Mouse (Mus musculus) liver, embryonic 11.5 days (tissue): ENCODE results near the gene Herc6. TPM values are rescaled to one million over a fixed set of nuclear protein-coding genes. Genes with fewer than 3 reads are reported as not detected.
A peak's percentile ranks its signal among the peaks of the same experiment; 100 is the strongest.

Source experiments
- ATAC-seq: fragments of 200-750 bp; cut with Nextera tagmentation; replicated peaks from 2 replicates; pipeline ENCODE4 v1.8.0; 2017; ENCODE audit warnings: moderate number of reproducible peaks, mild to moderate bottlenecking, moderate TSS enrichment, moderate library complexity; ENCODE audit not compliant: low FRiP score
- DNase-seq: peaks from one replicate; pipeline ENCODE4 v3.0.0-alpha.2; 2017; ENCODE audit warnings: low spot score
- H3K27ac ChIP-seq: fragments of 300-500 bp; sonication (generic); 2 replicates; pipeline ENCODE4 v1.5.1; 2014; ENCODE audit warnings: mild to moderate bottlenecking, low read depth, low read length, control low read depth
- H3K27me3 ChIP-seq: fragments of 300-500 bp; sonication (generic); replicated peaks from 2 replicates; pipeline ENCODE4 v1.6.1; 2014; ENCODE audit warnings: low read length, mixed read lengths; ENCODE audit not compliant: control insufficient read depth, insufficient read depth
- H3K36me3 ChIP-seq: fragments of 300-500 bp; sonication (generic); 2 replicates; pipeline ENCODE4 v1.6.1; 2014; ENCODE audit warnings: mild to moderate bottlenecking, low read length, moderate library complexity, mixed read lengths; ENCODE audit not compliant: control insufficient read depth, insufficient read depth
- H3K4me1 ChIP-seq: fragments of 300-500 bp; sonication (generic); replicated peaks from 2 replicates; pipeline ENCODE4 v1.6.1; 2014; ENCODE audit warnings: low read length, mixed read lengths; ENCODE audit not compliant: control insufficient read depth, insufficient read depth
- H3K4me2 ChIP-seq: fragments of 300-500 bp; sonication (generic); 2 replicates; pipeline ENCODE4 v1.6.1; 2014; ENCODE audit warnings: mild to moderate bottlenecking, control low read depth, moderate library complexity
- H3K4me3 ChIP-seq: fragments of 300-500 bp; sonication (generic); 2 replicates; pipeline ENCODE4 v1.5.1; 2014; ENCODE audit warnings: low read depth, low read length, control low read depth
- H3K9ac ChIP-seq: fragments of 300-500 bp; sonication (generic); 2 replicates; pipeline ENCODE4 v1.6.1; 2014; ENCODE audit warnings: low read depth, low read length, control low read depth
- H3K9me3 ChIP-seq: fragments of 300-500 bp; sonication (generic); 2 replicates; pipeline ENCODE4 v1.6.1; 2016; ENCODE audit warnings: low read length, inconsistent platforms, mixed read lengths; ENCODE audit not compliant: control insufficient read depth
- WGBS: fragments of 180-500 bp; shearing (Covaris S2); extraction: QIAGEN DNeasy Blood & Tissue Kit; methylation state at CpG from one replicate; pipeline ENCODE4 v1.1.7; 2014; 5-methylcytosine and 5-hydroxymethylcytosine counted together
- polyA plus RNA-seq: library from polyadenylated mRNA; unstranded; fragments of >200 nt; fragmentation: Nextera tagmentation; extraction: Ambion mirVana; gene quantifications from 2 replicates; pipeline ENCODE4 v1.2.1, GENCODE M21; 2014

Herc6 gene
- polyA plus RNA-seq, 1 experiment from 2014 or later, result 4.6 TPM

- H3K4me2 ChIP-seq, result no peak overlapping the region
- H3K4me3 ChIP-seq, result no peak overlapping the region
- H3K36me3 ChIP-seq, result no peaks in the 10 kb centered on the region
- H3K9ac ChIP-seq, result no peak overlapping the region
- H3K9me3 ChIP-seq, result no peaks in the 10 kb centered on the region
- no peak overlapping the region for H3K27ac ChIP-seq
- ATAC-seq (no peak), DNase-seq (no peak)
- H3K4me1 ChIP-seq, result no peaks in the 10 kb centered on the region
- H3K27me3 ChIP-seq, result no peaks in the 10 kb centered on the region
- WGBS, result 47% methylated on average over 2 of the region's 2 CpGs
Measured at GRCm38 (mm10) chr6:57609631-57610030, 28.8 kb downstream of the Herc6 start.

- Histone ChIP-seq H3K4me2 (no peak overlapping the region), H3K36me3 (no peaks in the 10 kb centered on the region; the same call in 1 of the 2 replicates), H3K4me3 (no peak overlapping the region), H3K27ac (no peak overlapping the region), H3K9ac (no peak overlapping the region), H3K27me3 (no peaks in the 10 kb centered on the region), H3K4me1 (no peaks in the 10 kb centered on the region), H3K9me3 (no peaks in the 10 kb centered on the region)
- DNase-seq (no peak), ATAC-seq (no peak)
- 91% methylated on average over 2 of the region's 2 CpGs for WGBS
Measured at GRCm38 (mm10) chr6:57615788-57616187, 35.0 kb downstream of the Herc6 start.

DNA sequence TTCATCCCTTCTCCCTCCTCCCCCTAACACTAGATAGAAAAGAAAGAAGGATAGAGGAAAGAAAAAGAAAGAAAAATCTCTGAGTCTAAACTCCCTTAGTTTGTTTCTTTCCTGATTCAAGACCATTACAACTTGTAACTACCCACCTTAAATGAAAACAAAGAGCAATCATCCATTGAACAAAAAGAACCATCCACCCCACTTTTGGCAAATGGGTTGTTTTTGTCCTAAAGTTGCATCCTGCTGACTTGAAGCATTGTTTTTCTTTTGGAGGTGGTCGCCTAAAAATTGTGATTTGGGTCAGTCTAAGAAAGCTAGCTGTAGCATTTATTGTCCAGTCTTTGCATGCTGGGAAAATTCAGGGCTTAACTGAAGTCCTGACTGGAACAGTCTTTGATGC is 58.7 kb downstream of the Herc6 start:
- 65% methylated on average over 1 of the region's 1 CpGs for WGBS

DNA sequence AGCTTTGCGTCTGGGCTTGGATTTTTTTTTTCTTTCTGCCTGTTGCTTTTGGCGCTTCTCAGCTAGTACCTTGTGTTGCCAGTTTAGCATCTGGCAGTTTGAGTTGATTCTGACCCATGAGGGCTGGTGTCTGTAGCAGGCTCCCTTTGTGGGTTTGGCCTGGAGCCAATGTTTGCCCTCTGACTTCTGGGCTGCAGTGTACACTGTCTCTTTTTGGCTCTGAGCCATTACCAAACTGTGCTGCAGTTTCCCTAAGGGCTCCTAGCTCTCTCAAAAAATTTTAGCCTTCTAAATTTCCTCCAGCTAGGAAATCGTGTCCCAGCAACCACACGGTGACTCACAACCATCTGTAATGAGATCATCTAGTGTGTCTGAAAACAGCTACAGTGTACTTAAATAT is 61.0 kb downstream of the Herc6 start:
- no peak overlapping the region for H3K4me3 ChIP-seq
- no peaks in the 10 kb centered on the region for H3K36me3 ChIP-seq
- H3K4me2 ChIP-seq, result no peak overlapping the region
- H3K9ac ChIP-seq, result no peak overlapping the region
- DNase-seq (peak; percentile 34), ATAC-seq (peak; percentile 70)
- no peaks in the 10 kb centered on the region for H3K4me1 ChIP-seq
- no peaks in the 10 kb centered on the region for H3K9me3 ChIP-seq
- WGBS, result 75% methylated on average over 4 of the region's 4 CpGs
- no peaks in the 10 kb centered on the region for H3K27me3 ChIP-seq
- H3K27ac ChIP-seq, result no peak overlapping the region

More for the DNA sequence above, 58.7 kb downstream of the Herc6 start:
- Histone ChIP-seq H3K4me1 (no peaks in the 10 kb centered on the region), H3K27me3 (no peaks in the 10 kb centered on the region), H3K36me3 (no peaks in the 10 kb centered on the region), H3K9me3 (no peaks in the 10 kb centered on the region), H3K4me3 (no peak overlapping the region), H3K27ac (no peak overlapping the region), H3K9ac (no peak overlapping the region), H3K4me2 (no peak overlapping the region)
- ATAC-seq, result no peak
- no peak for DNase-seq

DNA sequence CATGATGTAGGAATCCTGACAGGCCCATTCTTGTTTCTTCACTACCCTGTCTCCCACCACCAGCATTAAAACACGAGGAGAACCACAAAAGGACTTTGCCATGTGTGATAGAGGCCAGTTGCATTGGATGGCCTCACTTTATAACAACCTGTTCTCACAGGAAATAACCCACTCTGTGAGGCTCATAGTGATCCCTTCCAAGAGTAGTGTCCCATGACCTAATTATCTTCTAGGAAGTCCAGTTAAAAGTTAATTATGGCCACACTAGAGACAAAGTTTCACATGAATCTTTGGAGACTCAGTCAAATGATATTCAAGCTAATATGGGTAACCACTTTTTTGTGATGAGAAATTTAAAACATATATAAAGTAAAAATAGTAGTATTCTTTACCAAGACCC is 66.5 kb downstream of the Herc6 start:
- Histone ChIP-seq H3K27ac (no peak overlapping the region), H3K36me3 (no peaks in the 10 kb centered on the region), H3K4me2 (no peak overlapping the region), H3K27me3 (no peaks in the 10 kb centered on the region), H3K4me1 (no peaks in the 10 kb centered on the region), H3K9me3 (no peaks in the 10 kb centered on the region), H3K9ac (no peak overlapping the region), H3K4me3 (no peak overlapping the region)
- 54% methylated on average over 1 of the region's 1 CpGs for WGBS
- ATAC-seq (no peak), DNase-seq (no peak)

GRCm38 (mm10) chr6:57661295-57661694 is 80.5 kb downstream of the Herc6 start:
- no peak overlapping the region for H3K4me2 ChIP-seq
- H3K36me3 ChIP-seq, result no peaks in the 10 kb centered on the region
- no peak overlapping the region for H3K27ac ChIP-seq
- 65% methylated on average over 4 of the region's 4 CpGs for whole genome bisulfite sequencing
- no peak for DNase-seq
- H3K27me3 ChIP-seq, result no peaks in the 10 kb centered on the region
- no peaks in the 10 kb centered on the region for H3K4me1 ChIP-seq
- H3K9me3 ChIP-seq, result no peaks in the 10 kb centered on the region
- no peak for ATAC-seq
- H3K4me3 ChIP-seq, result no peak overlapping the region
- H3K9ac ChIP-seq, result no peak overlapping the region

- Histone ChIP-seq H3K4me2 (no peak overlapping the region), H3K27me3 (no peaks in the 10 kb centered on the region), H3K4me3 (no peak overlapping the region), H3K9me3 (no peaks in the 10 kb centered on the region), H3K36me3 (peaks cover 12% of the 10 kb centered on the region; the same call in 1 of the 2 replicates), H3K27ac (no peak overlapping the region), H3K4me1 (no peaks in the 10 kb centered on the region), H3K9ac (no peak overlapping the region)
- 84% methylated on average over 1 of the region's 1 CpGs for WGBS
- no peak for DNase-seq
- ATAC-seq, result no peak
Measured at GRCm38 (mm10) chr6:57684156-57684555, 103.4 kb downstream of the Herc6 start.

DNA sequence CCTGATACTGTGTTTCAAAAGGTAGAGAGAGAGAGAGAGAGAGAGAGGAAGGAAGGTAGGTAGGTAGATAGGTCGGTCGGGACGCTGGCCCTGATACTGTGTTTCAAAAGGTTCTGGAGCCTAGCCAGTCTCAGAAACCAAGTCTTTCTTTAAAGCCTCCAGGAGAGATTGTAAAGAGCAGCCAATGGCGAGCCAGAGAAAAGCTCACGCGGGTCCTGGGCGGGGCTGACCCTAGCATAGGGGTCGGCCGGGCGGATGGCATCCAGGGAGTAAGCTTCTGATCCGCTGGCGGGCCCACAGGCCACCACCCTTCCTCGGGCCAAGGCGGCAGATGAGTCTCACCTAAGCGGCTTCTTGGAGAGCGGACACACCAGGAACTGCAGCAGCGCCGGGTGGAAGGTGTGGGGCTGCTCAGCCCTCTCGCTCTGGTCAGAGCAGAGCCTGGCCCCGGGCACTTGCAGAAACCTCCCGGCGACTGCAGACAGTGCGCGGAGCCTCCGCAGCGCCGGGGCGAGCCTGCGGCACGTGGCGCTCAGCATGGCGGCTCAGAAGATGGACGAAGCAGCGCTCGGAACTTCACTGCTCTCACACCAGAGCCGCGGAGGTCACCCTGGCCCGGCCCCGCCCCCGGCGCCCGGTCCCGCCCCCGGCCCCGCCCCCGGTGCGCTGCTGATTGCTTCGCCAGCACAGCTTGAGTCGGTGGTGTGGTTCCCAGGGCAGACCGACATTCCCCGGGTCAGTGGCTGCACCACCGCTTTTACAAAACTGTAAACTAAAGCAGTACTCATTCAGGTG is 110.9 kb downstream of the Herc6 start, which contains the start of gene Pyurf:
Gene Pyurf (minus strand): TSS at position 612 of the 795 bp plus-strand sequence.
- peak within 1 kb of the TSS; percentile 65 for H3K27ac ChIP-seq
- H3K4me2 ChIP-seq, result peak within 1 kb of the TSS; percentile 63
- peak; percentile 96 for ATAC-seq
- DNase-seq, result peak; percentile 92
- 2% methylated on average over 52 of the region's 52 CpGs for WGBS
- H3K4me1 ChIP-seq, result peaks cover 5% of the 10 kb centered on the region; the same call in 1 of the 2 replicates
- H3K9ac ChIP-seq, result peak within 1 kb of the TSS; percentile 75
- H3K27me3 ChIP-seq, result no peaks in the 10 kb centered on the region
- H3K4me3 ChIP-seq, result peak within 1 kb of the TSS; percentile 59
- H3K9me3 ChIP-seq, result no peaks in the 10 kb centered on the region; the same call in 1 of the 2 replicates
- H3K36me3 ChIP-seq, result peaks cover 12% of the 10 kb centered on the region; the same call in 1 of the 2 replicates

DNA sequence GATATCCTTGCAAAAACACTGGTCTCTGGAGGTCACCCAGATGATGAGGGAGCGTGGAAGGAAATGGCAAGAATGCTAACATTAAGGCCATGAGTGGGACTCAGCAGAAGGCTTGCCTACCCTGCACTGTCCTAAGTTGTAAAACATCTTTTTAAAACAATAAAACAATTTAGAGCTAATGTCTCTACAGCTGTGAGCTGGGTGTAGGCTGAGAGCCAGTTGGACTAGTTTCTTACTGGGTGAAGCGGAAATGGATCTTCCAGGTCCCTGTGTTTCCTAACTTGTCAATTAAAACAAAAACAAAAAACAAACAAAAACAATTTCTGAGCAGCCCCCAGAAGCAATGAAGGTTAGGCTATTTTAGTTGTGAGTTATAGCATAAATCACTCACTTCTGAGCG is 112.3 kb downstream of the Herc6 start:
- Histone ChIP-seq H3K36me3 (peaks cover 3% of the 10 kb centered on the region; the same call in 1 of the 2 replicates), H3K4me3 (no peak overlapping the region), H3K4me2 (no peak overlapping the region), H3K9ac (no peak overlapping the region), H3K4me1 (peaks cover 5% of the 10 kb centered on the region; the same call in 1 of the 2 replicates), H3K27ac (no peak overlapping the region), H3K27me3 (no peaks in the 10 kb centered on the region), H3K9me3 (no peaks in the 10 kb centered on the region; the same call in 1 of the 2 replicates)
- DNase-seq (no peak), ATAC-seq (no peak)
- WGBS, result 82% methylated on average over 3 of the region's 3 CpGs
